Mouse (Mus musculus): Measurements from ENCODE around the gene Dclk2.

DNA sequence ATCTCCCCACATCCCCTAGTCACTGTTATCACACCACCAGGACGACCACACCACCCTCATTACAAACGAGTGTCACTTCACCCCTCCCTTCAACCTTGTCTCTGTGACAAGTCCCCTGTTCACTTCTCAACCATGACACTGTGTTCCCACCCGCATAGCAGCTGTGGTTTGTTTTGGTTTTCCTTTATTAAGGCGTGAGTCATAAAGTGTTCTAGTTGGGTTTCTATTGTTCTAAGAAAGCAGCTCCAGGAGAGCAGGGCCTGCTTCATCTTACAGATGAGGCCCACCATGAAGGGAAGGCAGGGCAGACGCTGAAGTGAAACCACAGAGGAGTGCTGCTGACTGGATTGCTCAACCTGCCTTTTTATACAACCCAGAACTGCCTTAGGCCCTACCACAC is 83.3 kb downstream of the Dclk2 start:
- TF ChIP-seq TAL1 (IDR thresholded peaks at IDR 0.05; ENCODE audit: low read length) (no peak), GATA1 (IDR thresholded peaks at IDR 0.05; ENCODE audit: low read length) (no peak)
